Mouse (Mus musculus): ENCODE measurements around the gene Hmcn1.

The Hmcn1 gene

GRCm38 (mm10) chr1:150992711-150993161, 499 bp downstream of the Hmcn1 start:
- no peak for DNase-seq (ENCODE audit: low read depth, low spot score)

- peak; percentile 9 for DNase-seq (ENCODE audit: low read depth, low spot score)
Observed at GRCm38 (mm10) chr1:150991745-150992554, 1.3 kb downstream of the Hmcn1 start.

- DNase-seq (ENCODE audit: low read depth, low spot score), result no peak
Observed at GRCm38 (mm10) chr1:150984888-150985287, 8.3 kb downstream of the Hmcn1 start.

GRCm38 (mm10) chr1:150984092-150984503, 9.1 kb downstream of the Hmcn1 start:
- DNase-seq (ENCODE audit: low read depth, low spot score), result no peak

GRCm38 (mm10) chr1:150978651-150979050, 14.6 kb downstream of the Hmcn1 start:
- DNase-seq (ENCODE audit: low read depth, low spot score), result no peak

GRCm38 (mm10) chr1:150976263-150976662, 17.0 kb downstream of the Hmcn1 start:
- DNase-seq (ENCODE audit: low read depth, low spot score), result peak; percentile 29

- DNase-seq (ENCODE audit: low read depth, low spot score), result no peak
Observed at GRCm38 (mm10) chr1:150959486-150960074, 33.7 kb downstream of the Hmcn1 start.

- no peak for DNase-seq (ENCODE audit: low read depth, low spot score)
Observed at GRCm38 (mm10) chr1:150951004-150951403, 42.2 kb downstream of the Hmcn1 start.

- no peak for DNase-seq (ENCODE audit: low read depth, low spot score)
Observed at GRCm38 (mm10) chr1:150950046-150950445, 43.2 kb downstream of the Hmcn1 start.

- DNase-seq (ENCODE audit: low read depth, low spot score), result no peak
Observed at GRCm38 (mm10) chr1:150948911-150949310, 44.3 kb downstream of the Hmcn1 start.

GRCm38 (mm10) chr1:150943601-150944000, 49.6 kb downstream of the Hmcn1 start:
- DNase-seq (ENCODE audit: low read depth, low spot score), result no peak

GRCm38 (mm10) chr1:150942143-150942542, 51.1 kb downstream of the Hmcn1 start:
- DNase-seq (ENCODE audit: low read depth, low spot score), result no peak

GRCm38 (mm10) chr1:150936821-150937220, 56.4 kb downstream of the Hmcn1 start:
- DNase-seq (ENCODE audit: low read depth, low spot score), result no peak

- DNase-seq (ENCODE audit: low read depth, low spot score), result peak; percentile 63
Observed at GRCm38 (mm10) chr1:150933616-150934015, 59.6 kb downstream of the Hmcn1 start.

- no peak for DNase-seq (ENCODE audit: low read depth, low spot score)
Observed at GRCm38 (mm10) chr1:150920860-150921259, 72.4 kb downstream of the Hmcn1 start.

- peak; percentile 81 for DNase-seq (ENCODE audit: low read depth, low spot score)
Observed at GRCm38 (mm10) chr1:150920276-150920675, 73.0 kb downstream of the Hmcn1 start.

- no peak for DNase-seq (ENCODE audit: low read depth, low spot score)
Observed at GRCm38 (mm10) chr1:150914936-150915335, 78.3 kb downstream of the Hmcn1 start.

- peak; percentile 39 for DNase-seq (ENCODE audit: low read depth, low spot score)
Observed at GRCm38 (mm10) chr1:150913586-150914136, 79.6 kb downstream of the Hmcn1 start.

- DNase-seq (ENCODE audit: low read depth, low spot score), result peak; percentile 19
Observed at GRCm38 (mm10) chr1:150909642-150910041, 83.6 kb downstream of the Hmcn1 start.

- DNase-seq (ENCODE audit: low read depth, low spot score), result no peak
Observed at GRCm38 (mm10) chr1:150893677-150894188, 99.5 kb downstream of the Hmcn1 start.

- DNase-seq (ENCODE audit: low read depth, low spot score), result no peak
Observed at GRCm38 (mm10) chr1:150890017-150890416, 103.2 kb downstream of the Hmcn1 start.

- no peak for DNase-seq (ENCODE audit: low read depth, low spot score)
Observed at GRCm38 (mm10) chr1:150886267-150886666, 107.0 kb downstream of the Hmcn1 start.

Measured in brain, adult 2 months (tissue).